Mouse (Mus musculus) heart, adult 8-10 months (tissue): ENCODE measurements around the gene Ssbp4. TPM values are rescaled to one million over a fixed set of nuclear protein-coding genes. Genes with fewer than 3 reads are reported as not detected.
A peak's percentile ranks its signal among the peaks of the same experiment; 100 is the strongest.
"Not testable (repeated sequence)": the region's sequence is repeated elsewhere in the genome, so short reads cannot be mapped to it uniquely, and the experiment has no call there.

ENCODE experiments used
- DNase-seq: peaks from one replicate; pipeline ENCODE4 v3.0.0; 2022; ENCODE audit warnings: low spot score
- total RNA-seq, 4 experiments: library from RNA; stranded (reverse); gene quantifications; 2 replicates each; pipeline ENCODE4 v1.2.4; 2022

Ssbp4 gene
- total RNA-seq, 4 experiments from 2014 or later = 29.1 to 34.1 (median 31.3) TPM

- not testable (repeated sequence) for DNase-seq
Observed at GRCm38 (mm10) chr8:70587955-70588354, 20.7 kb downstream of the Ssbp4 start.

GRCm38 (mm10) chr8:70585258-70585652 is 23.4 kb downstream of the Ssbp4 start:
- DNase-seq = peak; percentile 62

DNA sequence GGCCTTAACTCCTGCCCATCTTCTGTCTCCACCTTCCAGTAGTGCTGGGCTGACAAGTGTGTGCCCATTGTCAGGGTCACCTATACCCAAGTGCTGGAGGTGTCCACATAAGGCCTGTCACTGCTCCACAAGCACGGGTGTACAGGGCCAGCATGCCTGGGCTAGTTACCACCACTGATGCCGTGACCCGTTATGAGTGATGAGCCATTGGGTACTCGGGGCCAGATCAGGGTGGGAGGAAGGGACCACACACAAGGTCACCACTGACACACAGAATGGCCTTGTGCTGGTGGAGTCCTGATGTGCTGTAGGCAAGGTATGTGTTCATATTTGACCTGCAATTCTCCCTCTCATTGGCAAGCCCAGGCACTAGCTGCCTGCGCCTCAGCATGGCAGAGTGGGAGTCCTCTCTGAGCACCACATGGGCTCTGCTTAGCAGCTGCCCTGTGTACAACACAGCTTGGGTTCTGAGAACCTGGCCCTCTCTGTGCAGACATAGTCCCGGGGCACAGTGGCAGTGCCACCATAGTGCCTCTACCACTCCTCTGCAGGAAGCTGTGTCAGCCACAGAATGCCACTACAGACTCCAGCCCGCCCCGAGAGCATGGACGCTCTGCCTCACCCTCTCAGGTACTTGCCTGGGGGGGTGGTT is 23.9 kb downstream of the Ssbp4 start:
- DNase-seq = no peak

DNA sequence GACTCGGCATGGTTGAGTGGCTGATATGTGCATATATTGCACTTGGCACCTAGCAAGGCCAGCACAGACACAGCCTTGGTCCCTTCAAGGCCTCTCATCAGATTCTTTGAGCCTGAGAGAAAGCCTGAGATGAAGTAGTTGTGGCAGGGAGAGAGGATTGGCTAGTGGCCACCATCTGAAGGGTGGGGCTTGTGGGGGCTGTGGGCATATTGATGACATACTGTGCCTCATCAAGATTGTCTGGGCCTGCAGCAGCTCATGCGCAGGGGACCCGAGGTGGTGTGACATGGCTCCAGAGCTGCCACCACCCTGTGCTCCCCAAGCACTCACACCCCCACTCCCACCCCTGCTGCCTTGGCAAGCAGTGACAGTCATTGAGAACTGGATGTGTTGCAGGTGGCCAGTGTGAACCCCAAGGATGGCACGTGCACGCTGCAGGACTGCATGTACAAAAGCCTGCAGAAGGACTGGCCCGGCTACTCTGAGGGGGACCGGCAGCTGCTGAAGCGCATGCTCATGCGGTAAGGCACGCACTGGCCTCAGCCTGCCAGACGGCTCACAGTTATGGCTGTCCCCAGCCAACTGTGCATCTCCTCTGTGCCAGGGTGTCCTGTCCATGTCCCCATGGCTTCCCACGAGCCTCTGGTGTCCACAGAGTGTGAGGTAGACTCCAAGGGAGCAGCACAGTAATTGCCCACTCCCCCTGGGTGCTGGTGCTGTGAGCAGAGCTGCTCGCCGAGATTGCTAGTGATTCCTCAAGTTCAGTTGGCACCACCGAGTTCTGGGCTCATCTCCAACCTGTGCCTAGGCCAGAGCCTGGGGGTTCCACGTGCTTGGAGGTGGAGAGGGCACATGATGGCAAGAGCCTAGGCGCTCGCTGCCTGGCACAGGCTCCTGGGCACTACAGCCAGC is 24.9 kb downstream of the Ssbp4 start:
- DNase-seq = peak; percentile 72

GRCm38 (mm10) chr8:70577207-70577606 is 31.5 kb downstream of the Ssbp4 start:
- DNase-seq = no peak

DNA sequence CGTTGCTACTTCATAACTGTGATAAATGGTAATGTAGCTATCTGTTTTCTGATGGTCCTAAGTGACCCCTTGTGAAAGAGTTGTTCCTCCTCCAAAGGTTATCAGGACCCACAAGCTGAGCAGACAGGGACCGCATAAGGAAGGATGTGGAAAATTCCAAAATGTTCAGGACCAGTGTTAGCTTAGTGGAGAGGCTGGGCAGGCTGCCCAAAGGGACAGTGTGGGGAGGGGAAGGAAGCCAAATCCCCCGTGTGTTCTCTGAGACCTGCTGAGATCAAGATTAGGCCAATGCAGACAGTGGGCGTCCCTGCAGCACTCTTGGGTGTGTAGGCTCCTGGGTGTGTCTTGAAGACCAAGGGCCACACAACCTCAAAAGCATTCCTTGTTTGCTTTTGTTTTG is 33.8 kb downstream of the Ssbp4 start:
- peak; percentile 71 for DNase-seq

GRCm38 (mm10) chr8:70574302-70574701 is 34.4 kb downstream of the Ssbp4 start:
- DNase-seq = no peak

- peak; percentile 68 for DNase-seq
Observed at GRCm38 (mm10) chr8:70570990-70571389, 37.7 kb downstream of the Ssbp4 start.

DNA sequence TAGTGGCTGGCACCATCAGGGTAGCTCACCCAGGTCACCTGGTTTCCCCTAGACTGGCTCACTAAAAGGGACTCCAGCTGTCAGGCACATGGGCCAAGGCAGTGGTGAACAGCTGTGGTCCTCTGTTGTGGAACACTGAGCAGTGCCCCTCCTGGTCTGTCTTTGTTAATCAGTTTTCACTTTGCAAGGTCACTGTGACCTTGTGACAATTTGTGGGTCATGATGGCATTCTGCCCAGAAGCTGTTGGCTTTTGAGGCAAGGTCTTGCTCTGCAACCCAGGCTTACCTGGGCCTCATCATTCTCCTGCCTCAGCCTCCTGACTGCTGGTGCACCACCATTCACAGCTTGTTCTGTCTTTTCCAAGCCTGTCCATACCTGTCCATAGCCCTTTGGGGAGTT is 38.3 kb downstream of the Ssbp4 start:
- no peak for DNase-seq

DNA sequence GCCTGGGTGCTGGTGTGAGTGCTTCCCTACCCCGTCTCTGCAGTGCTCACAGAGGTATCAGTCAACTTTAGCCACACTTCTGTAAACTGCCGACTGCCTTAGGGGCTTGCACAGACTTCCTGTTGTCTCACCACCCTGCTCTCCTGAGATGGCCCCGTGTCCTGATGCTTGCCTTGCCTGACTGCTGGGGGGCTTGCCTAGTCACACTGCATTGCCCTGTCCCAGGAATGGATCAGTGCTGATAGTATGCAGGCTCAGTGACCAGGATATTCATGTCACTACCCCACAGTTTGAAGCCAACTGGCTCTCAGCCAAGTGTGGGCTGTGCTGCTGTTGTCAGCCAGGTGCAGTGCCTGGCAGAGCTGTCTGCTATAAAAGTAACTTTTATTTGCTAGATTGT is 43.1 kb downstream of the Ssbp4 start:
- DNase-seq = no peak

DNA sequence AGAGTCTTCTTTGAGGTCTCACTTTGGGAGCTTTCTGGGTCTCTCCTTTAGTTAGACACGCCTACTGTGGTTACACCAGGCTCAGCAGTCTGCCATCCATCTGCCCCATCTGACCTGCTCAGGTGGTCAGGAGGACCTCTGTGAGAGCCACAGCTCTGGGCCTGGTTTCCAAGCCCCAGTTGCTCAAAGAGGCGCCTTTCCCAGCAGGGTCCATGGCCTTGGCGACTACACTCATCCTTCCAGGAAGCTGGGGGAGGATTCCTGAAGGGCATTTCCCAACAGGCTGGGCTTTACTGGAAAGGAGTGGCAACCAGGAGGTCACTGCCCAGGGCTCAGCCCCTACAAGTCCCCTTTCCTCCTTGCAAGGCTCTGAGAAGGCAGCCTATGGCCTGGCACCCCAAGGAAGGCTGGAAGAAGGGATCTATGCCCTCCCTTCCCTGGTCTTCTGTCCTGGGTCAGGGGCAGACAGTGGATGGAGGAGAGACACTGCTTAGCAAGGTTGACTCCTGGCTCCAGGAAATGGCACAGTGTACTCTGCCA is 43.9 kb downstream of the Ssbp4 start:
- no peak for DNase-seq

GRCm38 (mm10) chr8:70563763-70564387 is 44.8 kb downstream of the Ssbp4 start:
- no peak for DNase-seq

GRCm38 (mm10) chr8:70562802-70563201 is 45.9 kb downstream of the Ssbp4 start:
- DNase-seq = no peak

- DNase-seq = peak; percentile 81
Observed at GRCm38 (mm10) chr8:70561809-70562535, 46.7 kb downstream of the Ssbp4 start.

- DNase-seq = no peak
Observed at GRCm38 (mm10) chr8:70561357-70561756, 47.3 kb downstream of the Ssbp4 start.

- no peak for DNase-seq
Observed at GRCm38 (mm10) chr8:70560564-70560963, 48.1 kb downstream of the Ssbp4 start.

DNA sequence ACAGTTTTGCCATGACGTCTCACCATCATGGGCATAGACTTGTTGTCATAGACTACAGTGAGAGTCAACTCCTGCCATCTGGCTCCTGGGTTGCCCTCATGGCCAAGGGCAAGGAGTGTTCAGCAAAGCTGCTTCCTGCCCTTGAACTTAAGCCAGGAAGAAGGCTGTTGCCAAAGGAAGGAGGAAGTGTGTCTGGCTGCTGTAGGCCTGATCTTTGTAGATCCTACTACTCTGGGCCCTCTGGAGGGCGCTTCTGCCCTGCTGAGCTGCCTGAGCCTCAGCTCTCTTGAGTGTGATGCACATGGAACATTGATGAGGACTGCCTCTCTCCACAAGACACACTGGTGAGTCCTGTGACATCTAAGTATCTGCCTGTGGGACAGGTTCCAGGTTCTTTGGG is 48.6 kb downstream of the Ssbp4 start:
- DNase-seq = peak; percentile 74

- DNase-seq = no peak
Observed at GRCm38 (mm10) chr8:70558983-70559382, 49.7 kb downstream of the Ssbp4 start.

DNA sequence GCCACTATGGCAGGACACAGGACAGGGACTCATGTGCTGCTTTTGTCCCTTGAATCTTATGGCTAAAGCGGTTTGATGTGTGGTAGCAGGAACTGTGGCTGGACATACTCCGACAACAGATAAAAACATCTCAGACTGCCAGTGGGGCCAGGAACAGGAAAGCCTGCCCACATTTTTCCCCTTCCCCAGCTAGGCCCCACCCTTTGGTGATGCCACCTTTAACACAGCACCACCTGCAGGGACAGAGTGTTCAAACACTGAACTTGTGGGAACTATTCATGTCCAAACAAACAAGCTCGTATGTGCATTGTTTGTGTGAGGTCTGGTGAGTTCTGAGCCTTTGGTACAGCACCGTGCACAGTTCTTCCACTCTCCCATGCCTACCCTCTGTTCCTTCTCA is 50.3 kb downstream of the Ssbp4 start:
- no peak for DNase-seq

DNA sequence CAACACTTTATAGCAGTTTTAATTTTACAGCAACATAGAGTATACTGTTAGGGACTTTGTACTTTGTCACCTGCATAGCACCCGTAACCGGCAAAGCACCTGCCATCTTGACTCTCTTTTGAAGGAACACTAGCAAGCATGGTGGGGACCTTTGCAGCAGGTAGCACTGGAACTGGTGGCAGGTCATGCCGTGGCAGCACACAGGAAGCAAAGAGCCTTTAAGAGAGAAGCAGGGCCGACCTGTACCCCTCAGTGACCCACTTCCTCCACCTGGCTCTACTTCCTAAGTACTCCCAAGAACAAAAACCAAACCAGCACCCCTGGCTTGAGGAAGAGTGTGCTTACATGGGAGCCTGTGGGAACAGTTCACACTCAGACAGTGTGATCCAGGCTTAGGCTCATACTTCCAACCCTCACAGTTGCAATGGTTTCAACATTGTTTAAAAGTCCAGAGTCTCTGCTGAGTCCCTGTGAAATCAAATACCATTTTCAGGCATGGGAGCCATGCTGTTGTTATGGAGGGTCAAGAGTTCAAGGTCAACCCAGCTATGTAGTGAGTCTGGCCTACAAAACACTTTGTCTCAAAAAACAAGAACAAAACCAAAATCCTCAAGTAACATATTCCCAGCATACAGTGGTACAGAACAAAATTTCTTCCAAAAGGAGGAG is 53.5 kb downstream of the Ssbp4 start:
- no peak for DNase-seq

DNA sequence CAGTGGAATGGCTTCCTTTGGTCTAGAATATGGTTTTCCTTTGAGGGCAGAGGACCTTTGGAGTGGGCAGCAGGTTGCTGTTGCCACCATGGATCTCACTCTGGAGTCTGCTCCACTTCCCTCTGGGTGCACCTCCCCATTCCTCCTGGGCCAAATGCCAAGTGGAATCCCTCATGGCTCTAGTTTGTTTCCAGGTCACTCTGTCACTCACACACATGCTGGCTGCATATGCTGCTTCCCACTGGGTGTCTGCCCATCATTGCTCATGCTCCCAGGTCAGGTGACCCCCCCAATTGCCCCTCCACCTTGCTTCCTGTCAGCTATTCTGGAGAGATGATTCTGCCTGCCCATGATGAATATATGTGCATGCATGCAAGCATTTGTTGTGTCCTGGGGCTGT is 54.9 kb downstream of the Ssbp4 start:
- peak; percentile 74 for DNase-seq
